Mouse (Mus musculus): ENCODE data around the gene Gm10376.
"Not testable (repeated sequence)": the region's sequence is repeated elsewhere in the genome, so short reads cannot be mapped to it uniquely, and the experiment has no call there.

Gene Gm10376

DNA sequence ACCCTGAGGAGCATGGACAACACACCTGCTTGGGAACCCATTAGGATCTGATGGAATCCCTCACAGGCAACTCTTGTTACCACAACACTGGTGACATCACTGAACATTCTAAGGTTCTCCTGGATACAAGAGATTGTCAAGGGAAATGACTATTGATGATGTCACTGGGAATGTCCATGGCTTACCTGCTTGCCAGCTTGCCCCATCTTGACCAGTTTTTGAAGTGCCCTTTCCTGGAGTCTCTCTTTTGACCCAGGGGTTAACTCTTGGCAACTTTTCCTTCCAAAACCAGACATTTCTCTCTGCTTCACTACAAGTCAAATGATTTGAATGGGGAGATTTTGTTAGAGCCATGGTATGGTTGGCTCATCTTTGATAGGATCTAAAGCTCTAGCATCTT is at the start of gene Gm10376:
Gene Gm10376 (minus strand): TSS at position 101 of the 400 bp plus-strand sequence.
- CTCF ChIA-PET: not testable (repeated sequence)

DNA sequence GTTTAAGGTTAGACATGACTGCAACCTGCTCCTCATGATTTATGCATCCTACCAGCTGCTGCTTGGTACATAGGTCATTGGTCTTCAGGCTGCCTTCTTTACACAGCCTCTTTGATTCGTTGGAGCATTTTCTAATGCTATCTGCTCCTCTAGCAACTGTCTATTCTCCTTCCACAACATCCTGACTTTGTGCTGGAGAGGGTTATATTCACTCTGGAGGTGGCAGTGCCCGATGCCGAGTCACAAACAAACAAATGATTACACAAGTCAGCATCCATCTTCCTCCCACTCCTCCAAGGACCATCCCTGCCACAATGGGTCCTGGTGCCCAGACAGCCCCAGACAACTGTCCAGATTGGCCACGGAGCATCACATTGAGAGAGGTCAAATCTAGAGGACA is 44.8 kb upstream of the Gm10376 start:
- CTCF ChIA-PET: not testable (repeated sequence)

DNA sequence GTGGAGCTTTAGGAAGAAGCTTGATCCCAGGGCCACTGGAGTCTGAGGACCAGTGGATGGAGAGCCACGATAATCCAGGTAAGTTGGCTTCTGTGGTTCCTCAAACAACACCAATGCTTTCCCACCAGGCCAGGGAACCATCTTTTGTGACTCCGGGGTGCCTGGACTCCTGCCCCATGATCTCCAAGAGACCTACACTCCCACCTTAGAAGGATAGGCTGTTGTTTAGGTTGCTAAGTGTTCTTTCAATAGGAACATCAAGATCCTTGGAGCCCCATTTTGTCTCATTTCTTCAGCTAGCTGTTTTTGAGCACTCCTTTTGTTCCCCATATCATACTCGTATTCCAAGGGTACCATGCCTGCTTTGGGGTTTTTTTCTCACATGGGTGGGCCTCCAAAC is 42.6 kb upstream of the Gm10376 start:
- CTCF ChIA-PET: not testable (repeated sequence)

DNA sequence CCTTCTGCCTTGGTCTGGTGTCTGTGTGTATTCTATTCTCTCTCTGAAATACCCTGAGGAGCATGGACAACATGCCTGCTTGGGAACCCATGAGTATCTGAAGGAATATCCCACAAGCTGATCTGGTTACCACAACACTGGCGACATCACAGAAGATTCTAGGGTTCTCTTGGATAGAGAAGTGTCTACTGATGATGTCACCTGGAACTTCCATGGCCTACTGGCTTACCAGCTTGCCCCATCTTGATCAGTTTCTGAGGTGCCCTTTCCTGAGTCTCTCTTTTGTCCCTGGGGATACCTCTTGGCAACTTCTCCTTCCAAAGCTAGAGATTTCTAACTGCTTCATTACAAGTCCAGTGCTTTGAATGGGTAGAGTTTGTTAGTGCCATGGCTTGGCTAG is 21.9 kb downstream of the Gm10376 start, which contains the start of gene Gm8082:
Gene Gm8082 (minus strand): TSS at position 101 of the 400 bp plus-strand sequence.
- CTCF ChIA-PET: not testable (repeated sequence)

Measured in spleen, embryonic (tissue).